Mouse (Mus musculus) liver, embryonic 11.5 days (tissue): ENCODE measurements around the gene A530084C06Rik. TPM values are rescaled to one million over a fixed set of nuclear protein-coding genes. Genes with fewer than 3 reads are reported as not detected.

ENCODE experiments used
- ATAC-seq: fragments of 200-750 bp; cut with Nextera tagmentation; replicated peaks from 2 replicates; pipeline ENCODE4 v1.8.0; 2017; ENCODE audit warnings: moderate number of reproducible peaks, mild to moderate bottlenecking, moderate TSS enrichment, moderate library complexity; ENCODE audit not compliant: low FRiP score
- DNase-seq: peaks from one replicate; pipeline ENCODE4 v3.0.0-alpha.2; 2017; ENCODE audit warnings: low spot score
- H3K27ac ChIP-seq: fragments of 300-500 bp; sonication (generic); 2 replicates; pipeline ENCODE4 v1.5.1; 2014; ENCODE audit warnings: mild to moderate bottlenecking, low read depth, low read length, control low read depth
- H3K27me3 ChIP-seq: fragments of 300-500 bp; sonication (generic); replicated peaks from 2 replicates; pipeline ENCODE4 v1.6.1; 2014; ENCODE audit warnings: low read length, mixed read lengths; ENCODE audit not compliant: control insufficient read depth, insufficient read depth
- H3K36me3 ChIP-seq: fragments of 300-500 bp; sonication (generic); 2 replicates; pipeline ENCODE4 v1.6.1; 2014; ENCODE audit warnings: mild to moderate bottlenecking, low read length, moderate library complexity, mixed read lengths; ENCODE audit not compliant: control insufficient read depth, insufficient read depth
- H3K4me1 ChIP-seq: fragments of 300-500 bp; sonication (generic); replicated peaks from 2 replicates; pipeline ENCODE4 v1.6.1; 2014; ENCODE audit warnings: low read length, mixed read lengths; ENCODE audit not compliant: control insufficient read depth, insufficient read depth
- H3K4me2 ChIP-seq: fragments of 300-500 bp; sonication (generic); 2 replicates; pipeline ENCODE4 v1.6.1; 2014; ENCODE audit warnings: mild to moderate bottlenecking, control low read depth, moderate library complexity
- H3K4me3 ChIP-seq: fragments of 300-500 bp; sonication (generic); 2 replicates; pipeline ENCODE4 v1.5.1; 2014; ENCODE audit warnings: low read depth, low read length, control low read depth
- H3K9ac ChIP-seq: fragments of 300-500 bp; sonication (generic); 2 replicates; pipeline ENCODE4 v1.6.1; 2014; ENCODE audit warnings: low read depth, low read length, control low read depth
- H3K9me3 ChIP-seq: fragments of 300-500 bp; sonication (generic); 2 replicates; pipeline ENCODE4 v1.6.1; 2016; ENCODE audit warnings: low read length, inconsistent platforms, mixed read lengths; ENCODE audit not compliant: control insufficient read depth
- WGBS: fragments of 180-500 bp; shearing (Covaris S2); extraction: QIAGEN DNeasy Blood & Tissue Kit; methylation state at CpG from one replicate; pipeline ENCODE4 v1.1.7; 2014; 5-methylcytosine and 5-hydroxymethylcytosine counted together
- polyA plus RNA-seq: library from polyadenylated mRNA; unstranded; fragments of >200 nt; fragmentation: Nextera tagmentation; extraction: Ambion mirVana; gene quantifications from 2 replicates; pipeline ENCODE4 v1.2.1, GENCODE M21; 2014

The A530084C06Rik gene
- polyA plus RNA-seq, 1 experiment from 2014 or later = not detected

GRCm38 (mm10) chr13:31547610-31548009, 11.5 kb downstream of the A530084C06Rik start:
- Histone ChIP-seq H3K9ac (no peak overlapping the region), H3K4me3 (no peak overlapping the region), H3K4me1 (no peaks in the 10 kb centered on the region), H3K27ac (no peak overlapping the region), H3K4me2 (no peak overlapping the region), H3K9me3 (no peaks in the 10 kb centered on the region), H3K27me3 (no peaks in the 10 kb centered on the region), H3K36me3 (no peaks in the 10 kb centered on the region)
- 86% methylated on average over 9 of the region's 9 CpGs for WGBS
- no peak for ATAC-seq
- no peak for DNase-seq

- no peak overlapping the region for H3K4me2 ChIP-seq
- WGBS = 81% methylated on average over 3 of the region's 3 CpGs
- H3K9ac ChIP-seq = no peak overlapping the region
- no peaks in the 10 kb centered on the region for H3K4me1 ChIP-seq
- H3K36me3 ChIP-seq = no peaks in the 10 kb centered on the region
- ATAC-seq (no peak), DNase-seq (no peak)
- H3K27ac ChIP-seq = no peak overlapping the region
- H3K27me3 ChIP-seq = no peaks in the 10 kb centered on the region
- H3K9me3 ChIP-seq = no peaks in the 10 kb centered on the region
- no peak overlapping the region for H3K4me3 ChIP-seq
Measured at GRCm38 (mm10) chr13:31547204-31547603, 11.9 kb downstream of the A530084C06Rik start.

GRCm38 (mm10) chr13:31546784-31547183, 12.3 kb downstream of the A530084C06Rik start:
- H3K4me2 ChIP-seq = no peak overlapping the region
- H3K27ac ChIP-seq = no peak overlapping the region
- ATAC-seq = no peak
- no peaks in the 10 kb centered on the region for H3K4me1 ChIP-seq
- DNase-seq = no peak
- 63% methylated on average over 2 of the region's 2 CpGs for WGBS
- H3K27me3 ChIP-seq = no peaks in the 10 kb centered on the region
- H3K4me3 ChIP-seq = no peak overlapping the region
- H3K36me3 ChIP-seq = no peaks in the 10 kb centered on the region
- no peaks in the 10 kb centered on the region for H3K9me3 ChIP-seq
- no peak overlapping the region for H3K9ac ChIP-seq

- H3K4me2 ChIP-seq = no peak overlapping the region
- H3K36me3 ChIP-seq = no peaks in the 10 kb centered on the region
- 89% methylated on average over 5 of the region's 5 CpGs for WGBS
- H3K27me3 ChIP-seq = no peaks in the 10 kb centered on the region
- no peak overlapping the region for H3K9ac ChIP-seq
- DNase-seq (no peak), ATAC-seq (no peak)
- no peak overlapping the region for H3K4me3 ChIP-seq
- no peaks in the 10 kb centered on the region for H3K4me1 ChIP-seq
- no peaks in the 10 kb centered on the region for H3K9me3 ChIP-seq
- H3K27ac ChIP-seq = no peak overlapping the region
Measured at GRCm38 (mm10) chr13:31543021-31543420, 16.1 kb downstream of the A530084C06Rik start.

GRCm38 (mm10) chr13:31534726-31535125, 24.4 kb downstream of the A530084C06Rik start:
- no peak overlapping the region for H3K27ac ChIP-seq
- no peak overlapping the region for H3K4me3 ChIP-seq
- H3K4me1 ChIP-seq = 0 out of 2 replicates have a peak, but pooled peaks cover 3% of the 10 kb centered on the region
- ATAC-seq (no peak), DNase-seq (no peak)
- no peak overlapping the region for H3K9ac ChIP-seq
- H3K9me3 ChIP-seq = no peaks in the 10 kb centered on the region
- H3K27me3 ChIP-seq = no peaks in the 10 kb centered on the region
- 88% methylated on average over 4 of the region's 4 CpGs for WGBS
- H3K4me2 ChIP-seq = no peak overlapping the region
- H3K36me3 ChIP-seq = no peaks in the 10 kb centered on the region

- WGBS = 50% methylated on average over 8 of the region's 8 CpGs
- 0 out of 2 replicates have a peak, but pooled peaks cover 3% of the 10 kb centered on the region for H3K4me1 ChIP-seq
- H3K27ac ChIP-seq = no peak overlapping the region
- no peak for DNase-seq
- H3K9ac ChIP-seq = no peak overlapping the region
- no peaks in the 10 kb centered on the region for H3K9me3 ChIP-seq
- H3K36me3 ChIP-seq = no peaks in the 10 kb centered on the region
- H3K27me3 ChIP-seq = no peaks in the 10 kb centered on the region
- H3K4me2 ChIP-seq = no peak overlapping the region
- ATAC-seq = no peak
- H3K4me3 ChIP-seq = no peak overlapping the region
Measured at GRCm38 (mm10) chr13:31531651-31532061, 27.5 kb downstream of the A530084C06Rik start.

GRCm38 (mm10) chr13:31531186-31531585, 27.9 kb downstream of the A530084C06Rik start:
- H3K36me3 ChIP-seq = no peaks in the 10 kb centered on the region
- H3K9ac ChIP-seq = no peak overlapping the region
- no peaks in the 10 kb centered on the region for H3K27me3 ChIP-seq
- no peak overlapping the region for H3K4me3 ChIP-seq
- WGBS = 66% methylated on average over 5 of the region's 5 CpGs
- 0 out of 2 replicates have a peak, but pooled peaks cover 3% of the 10 kb centered on the region for H3K4me1 ChIP-seq
- no peak for DNase-seq
- no peak for ATAC-seq
- H3K9me3 ChIP-seq = no peaks in the 10 kb centered on the region
- no peak overlapping the region for H3K27ac ChIP-seq
- no peak overlapping the region for H3K4me2 ChIP-seq

- ATAC-seq (no peak), DNase-seq (no peak)
- Histone ChIP-seq H3K27ac (no peak overlapping the region), H3K4me2 (no peak overlapping the region), H3K36me3 (no peaks in the 10 kb centered on the region), H3K9ac (no peak overlapping the region), H3K27me3 (no peaks in the 10 kb centered on the region), H3K4me3 (no peak overlapping the region), H3K9me3 (no peaks in the 10 kb centered on the region), H3K4me1 (no peaks in the 10 kb centered on the region)
- WGBS = 85% methylated on average over 4 of the region's 4 CpGs
Measured at GRCm38 (mm10) chr13:31524976-31525375, 34.2 kb downstream of the A530084C06Rik start.

- Histone ChIP-seq H3K36me3 (no peaks in the 10 kb centered on the region), H3K4me3 (no peak overlapping the region), H3K9ac (no peak overlapping the region), H3K4me1 (no peaks in the 10 kb centered on the region), H3K27me3 (no peaks in the 10 kb centered on the region), H3K27ac (no peak overlapping the region), H3K4me2 (no peak overlapping the region), H3K9me3 (no peaks in the 10 kb centered on the region)
- ATAC-seq (no peak), DNase-seq (no peak)
- 72% methylated on average over 9 of the region's 9 CpGs for WGBS
Measured at GRCm38 (mm10) chr13:31518971-31519370, 40.2 kb downstream of the A530084C06Rik start.
